Mouse (Mus musculus): ENCODE measurements at regions not wholly inside any gene's neighbourhood (a gene's known extent, or its start where the extent isn't known, plus 50 kb on each side); places are given as distances from the start of the nearest gene placed in this dataset.
"Not testable (repeated sequence)": the region's sequence is repeated elsewhere in the genome, so short reads cannot be mapped to it uniquely, and the experiment has no call there.

GRCm38 (mm10) chr3:101211936-101212335 lies 75.8 kb downstream of the Cd2 start:
- TF ChIP-seq POLR2AphosphoS2 (IDR thresholded peaks at IDR 0.05; ENCODE audit: insufficient read length, low read depth) (no peak), SRF (IDR thresholded peaks at IDR 0.05; ENCODE audit: control insufficient read depth, insufficient read length, low read depth) (no peak), E2F4 (IDR thresholded peaks at IDR 0.05; ENCODE audit: insufficient read depth) (no peak), TCF3 (IDR thresholded peaks at IDR 0.05; ENCODE audit: insufficient read length, low read depth) (no peak), REST (IDR thresholded peaks at IDR 0.05; ENCODE audit: insufficient read depth, insufficient read length) (no peak), MYOG (IDR thresholded peaks at IDR 0.05; ENCODE audit: control insufficient read depth in 1 of 3, insufficient read depth in 1 of 3, insufficient read length in 2 of 3, low read depth in 2 of 3) (no peak), POLR2A (IDR thresholded peaks at IDR 0.05; ENCODE audit: insufficient read length, low read depth) (no peak), TCF12 (IDR thresholded peaks at IDR 0.05; ENCODE audit: insufficient read depth, poor library complexity, severe bottlenecking) (no peak), CEBPB (IDR thresholded peaks at IDR 0.05; ENCODE audit: insufficient read depth, poor library complexity, severe bottlenecking) (no peak), MAX (IDR thresholded peaks at IDR 0.05; ENCODE audit: low read depth) (no peak), MYOD1 (IDR thresholded peaks at IDR 0.05; ENCODE audit: control insufficient read depth in 1 of 3, insufficient read length in 2 of 3, low read depth in 2 of 3) (no peak)
- Histone ChIP-seq H3K4me2 (ENCODE audit: low read depth) (peak overlapping the region; percentile 61), H3K36me3 (ENCODE audit: control insufficient read depth, insufficient read depth) (no peaks in the 10 kb centered on the region), H3K79me2 (ENCODE audit: control insufficient read depth, insufficient read depth) (no peaks in the 10 kb centered on the region), H3K27me3 (ENCODE audit: control insufficient read depth, insufficient read depth, insufficient read length) (no peaks in the 10 kb centered on the region), H3ac (ENCODE audit: control insufficient read depth, insufficient read length) (no peak overlapping the region), H3K4me3 (no peak overlapping the region)

GRCm38 (mm10) chr3:101209546-101209945 lies 78.2 kb downstream of the Cd2 start:
- no peak overlapping the region for H3K4me3 ChIP-seq
- no peaks in the 10 kb centered on the region for H3K79me2 ChIP-seq (ENCODE audit: control insufficient read depth, insufficient read depth)
- no peak overlapping the region for H3ac ChIP-seq (ENCODE audit: control insufficient read depth, insufficient read length)
- no peaks in the 10 kb centered on the region for H3K27me3 ChIP-seq (ENCODE audit: control insufficient read depth, insufficient read depth, insufficient read length)
- TF ChIP-seq SRF (IDR thresholded peaks at IDR 0.05; ENCODE audit: control insufficient read depth, insufficient read length, low read depth) (no peak), TCF3 (IDR thresholded peaks at IDR 0.05; ENCODE audit: insufficient read length, low read depth) (no peak), REST (IDR thresholded peaks at IDR 0.05; ENCODE audit: insufficient read depth, insufficient read length) (no peak), MYOD1 (IDR thresholded peaks at IDR 0.05; ENCODE audit: control insufficient read depth in 1 of 3, insufficient read length in 2 of 3, low read depth in 2 of 3) (no peak), POLR2A (IDR thresholded peaks at IDR 0.05; ENCODE audit: insufficient read length, low read depth) (no peak), MYOG (IDR thresholded peaks at IDR 0.05; ENCODE audit: control insufficient read depth in 1 of 3, insufficient read depth in 1 of 3, insufficient read length in 2 of 3, low read depth in 2 of 3) (no peak), TCF12 (IDR thresholded peaks at IDR 0.05; ENCODE audit: insufficient read depth, poor library complexity, severe bottlenecking) (no peak), CEBPB (IDR thresholded peaks at IDR 0.05; ENCODE audit: insufficient read depth, poor library complexity, severe bottlenecking) (no peak), E2F4 (IDR thresholded peaks at IDR 0.05; ENCODE audit: insufficient read depth) (no peak), POLR2AphosphoS2 (IDR thresholded peaks at IDR 0.05; ENCODE audit: insufficient read length, low read depth) (no peak), USF1 (IDR thresholded peaks at IDR 0.05; ENCODE audit: low read depth) (no peak), MAX (IDR thresholded peaks at IDR 0.05; ENCODE audit: low read depth) (no peak)
- H3K36me3 ChIP-seq (ENCODE audit: control insufficient read depth, insufficient read depth), result no peaks in the 10 kb centered on the region
- H3K4me2 ChIP-seq (ENCODE audit: low read depth), result no peak overlapping the region

GRCm38 (mm10) chr3:101208751-101209150 lies 79.0 kb downstream of the Cd2 start:
- H3K36me3 ChIP-seq (ENCODE audit: control insufficient read depth, insufficient read depth), result no peaks in the 10 kb centered on the region
- H3K79me2 ChIP-seq (ENCODE audit: control insufficient read depth, insufficient read depth), result no peaks in the 10 kb centered on the region
- no peak overlapping the region for H3K4me3 ChIP-seq
- no peaks in the 10 kb centered on the region for H3K27me3 ChIP-seq (ENCODE audit: control insufficient read depth, insufficient read depth, insufficient read length)
- TF ChIP-seq E2F4 (IDR thresholded peaks at IDR 0.05; ENCODE audit: insufficient read depth) (no peak), MAX (IDR thresholded peaks at IDR 0.05; ENCODE audit: low read depth) (no peak)
- H3ac ChIP-seq (ENCODE audit: control insufficient read depth, insufficient read length), result no peak overlapping the region
- no peak overlapping the region for H3K4me2 ChIP-seq (ENCODE audit: low read depth)

- H3K4me2 ChIP-seq (ENCODE audit: low read depth); H3K27me3 ChIP-seq (ENCODE audit: control insufficient read depth, insufficient read depth, insufficient read length); H3K36me3 ChIP-seq (ENCODE audit: control insufficient read depth, insufficient read depth); H3ac ChIP-seq (ENCODE audit: control insufficient read depth, insufficient read length); H3K4me3 ChIP-seq; H3K79me2 ChIP-seq (ENCODE audit: control insufficient read depth, insufficient read depth): not testable (repeated sequence)
Measured at GRCm38 (mm10) chr3:101206172-101206571, 81.6 kb downstream of the Cd2 start.

- no peak overlapping the region for H3K4me3 ChIP-seq
- no peaks in the 10 kb centered on the region for H3K36me3 ChIP-seq (ENCODE audit: control insufficient read depth, insufficient read depth)
- no peak overlapping the region for H3K4me2 ChIP-seq (ENCODE audit: low read depth)
- no peak overlapping the region for H3ac ChIP-seq (ENCODE audit: control insufficient read depth, insufficient read length)
- TF ChIP-seq CEBPB (IDR thresholded peaks at IDR 0.05; ENCODE audit: insufficient read depth, poor library complexity, severe bottlenecking), result no peak
- TF ChIP-seq USF1 (IDR thresholded peaks at IDR 0.05; ENCODE audit: low read depth), result no peak
- TF ChIP-seq MYOD1 (IDR thresholded peaks at IDR 0.05; ENCODE audit: control insufficient read depth in 1 of 3, insufficient read length in 2 of 3, low read depth in 2 of 3), result no peak
- H3K27me3 ChIP-seq (ENCODE audit: control insufficient read depth, insufficient read depth, insufficient read length), result peaks cover 38% of the 10 kb centered on the region
- no peaks in the 10 kb centered on the region for H3K79me2 ChIP-seq (ENCODE audit: control insufficient read depth, insufficient read depth)
Measured at GRCm38 (mm10) chr3:101194725-101195124, 84.6 kb upstream of the Ptgfrn start.

GRCm38 (mm10) chr3:101194319-101194718 lies 84.2 kb upstream of the Ptgfrn start:
- Histone ChIP-seq H3K36me3 (ENCODE audit: control insufficient read depth, insufficient read depth) (no peaks in the 10 kb centered on the region), H3K27me3 (ENCODE audit: control insufficient read depth, insufficient read depth, insufficient read length) (peaks cover 38% of the 10 kb centered on the region), H3K79me2 (ENCODE audit: control insufficient read depth, insufficient read depth) (no peaks in the 10 kb centered on the region), H3K4me3 (no peak overlapping the region), H3K4me2 (ENCODE audit: low read depth) (no peak overlapping the region), H3ac (ENCODE audit: control insufficient read depth, insufficient read length) (no peak overlapping the region)
- TF ChIP-seq SRF (IDR thresholded peaks at IDR 0.05; ENCODE audit: control insufficient read depth, insufficient read length, low read depth) (no peak), REST (IDR thresholded peaks at IDR 0.05; ENCODE audit: insufficient read depth, insufficient read length) (no peak), MYOD1 (IDR thresholded peaks at IDR 0.05; ENCODE audit: control insufficient read depth in 1 of 3, insufficient read length in 2 of 3, low read depth in 2 of 3) (no peak), MAX (IDR thresholded peaks at IDR 0.05; ENCODE audit: low read depth) (no peak), CEBPB (IDR thresholded peaks at IDR 0.05; ENCODE audit: insufficient read depth, poor library complexity, severe bottlenecking) (no peak), POLR2AphosphoS2 (IDR thresholded peaks at IDR 0.05; ENCODE audit: insufficient read length, low read depth) (no peak), TCF3 (IDR thresholded peaks at IDR 0.05; ENCODE audit: insufficient read length, low read depth) (no peak), USF1 (IDR thresholded peaks at IDR 0.05; ENCODE audit: low read depth) (no peak), E2F4 (IDR thresholded peaks at IDR 0.05; ENCODE audit: insufficient read depth) (no peak), MYOG (IDR thresholded peaks at IDR 0.05; ENCODE audit: control insufficient read depth in 1 of 3, insufficient read depth in 1 of 3, insufficient read length in 2 of 3, low read depth in 2 of 3) (no peak), POLR2A (IDR thresholded peaks at IDR 0.05; ENCODE audit: insufficient read length, low read depth) (no peak), TCF12 (IDR thresholded peaks at IDR 0.05; ENCODE audit: insufficient read depth, poor library complexity, severe bottlenecking) (no peak)
